Mouse (Mus musculus) left cerebral cortex, postnatal 4 days (tissue): ENCODE measurements around the gene Folr1. TPM values are rescaled to one million over a fixed set of nuclear protein-coding genes. Genes with fewer than 3 reads are reported as not detected.

Experiments used
- DNase-seq: peaks from one replicate; pipeline ENCODE4 v3.0.0-alpha.2; 2022
- intact Hi-C: fragments of 180-260 bp; cut with DNase I; formaldehyde crosslinking; loops from one replicate; pipeline ENCODE4 v1.15.1; 2025
- microRNA-seq: library from miRNA; unstranded; fragments of <30 nt; microRNA quantifications from one replicate; pipeline ENCODE4 v1.2.0, GENCODE M21; 2022
- total RNA-seq, 2 experiments: library from RNA; stranded (reverse); gene quantifications; 2 replicates each; pipeline ENCODE4 v1.2.3; 2021

Folr1 gene
- total RNA-seq, 2 experiments from 2014 or later: 0.40 to 1.4 TPM

DNA sequence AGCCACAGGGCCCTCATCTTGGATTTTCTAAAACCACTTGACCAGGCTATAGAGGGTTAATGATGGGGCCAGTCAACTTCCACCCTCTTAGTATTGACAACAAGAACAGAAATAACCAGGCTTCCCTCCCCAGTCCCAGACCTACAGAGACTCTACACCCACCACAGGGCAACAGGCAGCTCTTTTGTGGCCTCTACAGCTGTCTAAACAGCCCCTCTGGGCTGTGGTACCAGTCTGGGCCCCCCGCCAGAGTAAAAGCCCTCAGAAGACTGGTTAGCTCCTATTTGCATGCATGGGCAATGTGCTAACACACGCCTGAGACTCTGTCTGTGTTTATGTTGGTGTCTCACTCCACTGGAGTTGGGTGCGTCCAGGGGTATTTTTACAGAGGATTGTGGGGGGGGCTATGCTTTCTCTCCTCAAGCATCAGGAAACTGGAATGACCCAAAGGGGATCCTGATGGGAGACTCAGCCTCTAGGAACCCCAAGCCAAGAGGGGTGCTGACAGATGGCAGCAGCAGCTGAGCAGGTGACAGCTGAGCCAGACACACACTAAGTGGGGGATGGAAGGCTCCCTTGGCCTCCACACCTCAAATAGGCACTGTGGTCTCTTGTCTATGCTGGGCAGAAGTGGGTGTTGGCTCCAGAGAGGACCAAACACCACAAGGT is 36.5 kb downstream of the Folr1 start:
- peak; percentile 70 for DNase-seq
- intact Hi-C loops: no loop called here

- intact Hi-C loops: no loop called here
- DNase-seq: no peak
Observed at GRCm38 (mm10) chr7:101833352-101833751, 37.2 kb downstream of the Folr1 start.

DNA sequence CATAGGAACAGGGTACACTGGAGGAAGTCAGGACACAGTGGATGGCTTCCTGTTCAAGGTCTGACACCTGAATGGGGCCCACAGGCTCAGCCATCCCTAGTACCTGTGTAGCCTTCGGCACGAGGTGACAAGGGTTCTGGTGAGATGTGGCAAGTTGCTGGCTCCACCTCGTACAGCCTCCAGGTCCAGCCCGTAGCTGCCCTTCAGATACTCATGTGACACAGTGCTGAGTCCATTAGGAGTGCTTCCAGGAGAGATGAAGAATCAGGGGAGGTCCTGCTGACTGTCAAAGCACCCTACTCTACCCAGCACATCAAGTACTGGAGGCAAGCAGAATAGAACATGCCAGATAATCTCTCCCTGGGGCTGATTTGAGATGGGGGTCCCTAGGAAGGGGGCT is 38.2 kb downstream of the Folr1 start:
- DNase-seq: no peak
- intact Hi-C loops: no loop called here

DNA sequence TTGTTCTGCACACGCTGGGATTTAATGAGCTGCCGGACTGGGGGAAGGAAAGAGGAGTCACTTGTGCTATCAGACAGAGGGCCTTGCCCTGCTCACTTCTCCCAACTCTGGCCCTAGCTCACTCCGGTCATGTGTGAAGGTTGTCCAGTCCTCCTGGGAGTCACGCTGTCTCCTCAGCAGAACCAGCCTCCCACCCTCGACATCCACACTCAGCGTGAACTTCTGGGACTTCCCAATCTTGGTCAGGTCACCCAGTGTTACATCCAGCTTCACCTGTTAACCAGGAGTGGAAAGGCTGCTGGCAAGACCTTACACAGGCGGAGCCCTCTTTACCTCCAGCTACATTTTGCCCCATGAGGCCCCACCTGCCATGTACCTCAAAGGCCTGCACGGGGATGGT is 39.2 kb downstream of the Folr1 start:
- DNase-seq: no peak
- intact Hi-C loops: no loop called here

DNA sequence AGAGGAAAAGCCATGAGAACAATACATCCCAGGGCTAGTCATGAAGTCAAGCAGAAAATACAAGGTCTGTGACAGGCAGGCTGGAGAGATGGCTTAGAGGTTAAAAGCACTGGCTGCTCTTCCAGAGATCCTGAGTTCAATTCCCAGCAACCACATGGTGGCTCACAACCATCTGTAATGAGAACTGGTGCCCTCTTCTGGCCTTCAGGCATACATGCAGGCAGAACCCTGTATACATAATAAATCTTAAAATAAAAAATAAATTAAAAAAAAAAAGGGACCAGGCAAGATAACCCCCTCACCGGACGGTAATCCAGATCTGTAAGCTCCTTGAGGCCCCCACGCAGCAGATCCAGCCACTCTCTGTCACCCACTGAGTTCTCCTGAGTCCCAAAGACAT is 40.2 kb downstream of the Folr1 start:
- intact Hi-C loops: no loop called here

DNA sequence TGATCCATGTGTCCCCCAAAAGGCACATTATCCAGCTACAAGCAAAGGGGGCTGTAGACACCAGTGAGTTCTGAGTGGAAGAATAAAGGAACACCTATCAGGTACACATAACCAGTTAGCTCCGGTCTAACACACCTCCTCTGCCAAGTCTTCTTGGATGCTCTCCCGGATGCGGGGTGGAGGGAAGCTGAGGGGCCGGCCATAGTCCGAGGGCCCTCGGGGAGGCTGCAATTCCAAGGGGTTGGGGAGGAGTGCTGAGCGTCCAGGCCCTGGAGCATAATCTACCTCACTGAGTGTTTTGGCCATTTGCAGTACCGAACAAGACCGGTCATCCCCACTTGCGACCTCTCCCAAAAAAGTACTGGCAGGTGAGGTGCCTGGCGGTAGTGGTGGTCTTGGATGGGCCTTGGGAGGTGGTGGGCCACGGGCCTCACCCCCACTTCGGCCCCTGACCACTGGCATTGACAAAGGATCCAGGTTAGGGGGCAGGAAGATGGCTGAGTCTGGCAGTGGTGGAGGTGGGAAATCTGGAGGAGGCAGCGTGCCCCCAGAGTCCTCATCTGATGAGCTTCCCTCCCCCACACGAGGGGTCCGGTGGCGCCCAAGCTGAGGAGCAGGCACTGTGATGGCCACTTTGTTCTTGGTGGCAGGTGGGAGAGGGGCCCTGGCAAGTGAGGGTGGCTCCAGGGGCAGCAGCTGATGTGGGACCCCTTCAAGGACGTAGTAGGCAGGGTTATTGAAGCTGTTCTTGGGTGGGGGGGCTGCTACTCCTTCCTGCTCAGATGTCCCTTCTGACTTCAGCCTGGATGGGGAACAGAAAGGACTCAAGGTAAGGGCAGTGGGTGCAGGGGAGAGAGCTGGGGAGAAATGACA is 46.6 kb downstream of the Folr1 start:
- DNase-seq: no peak
- intact Hi-C loops: no loop called here

More for the DNA sequence above, 40.2 kb downstream of the Folr1 start:
- DNase-seq: no peak

GRCm38 (mm10) chr7:101822836-101823757 is 47.5 kb downstream of the Folr1 start:
- DNase-seq: no peak
- intact Hi-C loops: no loop called here

GRCm38 (mm10) chr7:101821571-101822501 is 48.8 kb downstream of the Folr1 start:
- DNase-seq: peak; percentile 41
- intact Hi-C loops: no loop called here

DNA sequence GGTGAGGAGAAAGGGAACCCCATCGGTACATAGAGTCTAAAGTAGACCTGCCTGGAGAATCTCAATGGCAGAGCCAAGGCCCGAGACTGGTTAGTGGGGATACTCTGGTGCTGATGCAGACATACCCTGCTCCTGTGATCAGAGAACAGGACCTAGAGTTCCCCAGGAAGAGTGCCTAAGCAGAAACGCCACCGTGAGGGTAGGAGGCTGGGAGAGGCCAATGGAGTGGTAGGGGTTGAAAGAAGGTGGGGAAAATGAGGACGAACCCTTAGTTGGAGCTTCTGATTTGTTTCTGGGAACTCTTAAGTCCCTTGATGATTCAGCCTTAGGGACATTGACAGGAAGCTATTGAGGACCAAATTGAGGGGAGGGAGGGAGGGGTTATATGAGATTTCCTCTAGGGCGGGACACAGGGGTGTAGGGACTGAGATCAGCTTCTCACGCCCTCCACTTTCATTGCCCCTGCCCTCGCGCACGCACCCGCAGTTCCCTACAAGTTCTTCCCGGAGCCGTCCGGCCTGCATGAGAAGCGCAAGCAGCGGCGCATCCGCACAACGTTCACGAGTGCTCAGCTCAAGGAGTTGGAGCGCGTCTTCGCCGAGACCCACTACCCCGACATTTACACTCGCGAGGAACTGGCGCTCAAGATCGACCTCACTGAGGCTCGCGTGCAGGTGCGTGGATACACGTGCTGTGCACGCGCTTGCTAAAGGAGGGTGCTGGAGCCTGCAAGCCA is 50.1 kb downstream of the Folr1 start:
- DNase-seq: no peak
- intact Hi-C loops: no loop called here

GRCm38 (mm10) chr7:101817861-101818401 is 52.7 kb downstream of the Folr1 start, which contains the start of gene Phox2a:
Gene Phox2a, plus strand, starts transcription at chr7:101818313.
- intact Hi-C loops: no loop called here
- no peak for DNase-seq

Small RNA genes within 50 kb of the gene (microRNA-seq; reads per million reads assigned to microRNA genes)
- gene Gm22655: not detected

Other genes starting within 250 kb of the Folr1 start
- 10 to 100 TPM; 43.4 to 45.2 TPM for gene Clpb, start 207.2 kb downstream of the Folr1 start, total RNA-seq
- not detected for gene Phox2a, start 52.5 kb downstream of the Folr1 start, total RNA-seq
- 10 to 100 TPM; 17.8 to 18.8 TPM for gene Inppl1, start 32.6 kb downstream of the Folr1 start, total RNA-seq
- under 1 TPM in 1 of 2 experiments, not detected in 1; 0.40 TPM for gene Folr2, start 13.6 kb downstream of the Folr1 start, total RNA-seq
- 10 to 100 TPM; 37.0 to 40.0 TPM for gene Anapc15, start 7.1 kb downstream of the Folr1 start, total RNA-seq
- gene Lamtor1, start 35.1 kb upstream of the Folr1 start, total RNA-seq: 10 to 100 TPM; 86.2 to 91.6 TPM
- gene Tomt, start 35.6 kb upstream of the Folr1 start, total RNA-seq: not detected
- gene Lrrc51, start 63.1 kb upstream of the Folr1 start, total RNA-seq: 1 to 10 TPM; 2.8 to 2.9 TPM
- 10 to 100 TPM; 83.3 to 89.6 TPM for gene Numa1, start 63.3 kb upstream of the Folr1 start, total RNA-seq
- gene Il18bp, start 147.9 kb upstream of the Folr1 start, total RNA-seq: 10 to 100 TPM; 14.0 to 18.9 TPM
- gene Rnf121, start 194.7 kb upstream of the Folr1 start, total RNA-seq: 10 to 100 TPM; 47.0 to 51.9 TPM
- 10 to 100 TPM; 28.7 to 30.8 TPM for gene Xndc1, start 194.7 kb upstream of the Folr1 start, total RNA-seq
- 1 to 10 TPM; 1.7 to 2.2 TPM for gene Xntrpc, start 194.9 kb upstream of the Folr1 start, total RNA-seq
- gene Trpc2, start 212.3 kb upstream of the Folr1 start, total RNA-seq: under 1 TPM in 1 of 2 experiments, not detected in 1; 0.60 TPM
- gene Art1, start 231.0 kb upstream of the Folr1 start, total RNA-seq: not detected
- gene Art5, start 238.7 kb upstream of the Folr1 start, total RNA-seq: not detected
- gene Chrna10, start 246.0 kb upstream of the Folr1 start, total RNA-seq: not detected